Mouse (Mus musculus): ENCODE results near the gene N4bp2l2.

N4bp2l2 gene

GRCm38 (mm10) chr5:150598202-150599119, 67.5 kb downstream of the N4bp2l2 start:
- DNase-seq (ENCODE audit: low read depth in 2 of 2, low spot score in 2 of 2), result no peak

- no peak for DNase-seq (ENCODE audit: low read depth in 2 of 2, low spot score in 2 of 2)
These were observed 68.9 kb downstream of the N4bp2l2 start, which contains the start of gene N4bp2l1 for GRCm38 (mm10) chr5:150597088-150597487. N4bp2l1 (minus strand) TSS chr5:150597188.

GRCm38 (mm10) chr5:150595366-150596016, 70.5 kb downstream of the N4bp2l2 start:
- DNase-seq (ENCODE audit: low read depth in 2 of 2, low spot score in 2 of 2), result no peak

GRCm38 (mm10) chr5:150594649-150595339, 71.2 kb downstream of the N4bp2l2 start:
- DNase-seq (ENCODE audit: low read depth in 2 of 2, low spot score in 2 of 2), result no peak

- peak; percentile 44 to 58 for DNase-seq (ENCODE audit: low read depth in 2 of 2, low spot score in 2 of 2)
These were observed 72.0 kb downstream of the N4bp2l2 start for GRCm38 (mm10) chr5:150593756-150594648.

- peak; percentile 37 to 52 for DNase-seq (ENCODE audit: low read depth in 2 of 2, low spot score in 2 of 2)
These were observed 72.9 kb downstream of the N4bp2l2 start for GRCm38 (mm10) chr5:150592904-150593755.

- no peak for DNase-seq (ENCODE audit: low read depth in 2 of 2, low spot score in 2 of 2)
These were observed 73.6 kb downstream of the N4bp2l2 start for GRCm38 (mm10) chr5:150592186-150592903.

GRCm38 (mm10) chr5:150589945-150590344, 76.0 kb downstream of the N4bp2l2 start:
- DNase-seq (ENCODE audit: low read depth in 2 of 2, low spot score in 2 of 2), result no peak

- DNase-seq (ENCODE audit: low read depth in 2 of 2, low spot score in 2 of 2), result no peak
These were observed 81.7 kb downstream of the N4bp2l2 start for GRCm38 (mm10) chr5:150584337-150584729.

GRCm38 (mm10) chr5:150583622-150584336, 82.2 kb downstream of the N4bp2l2 start:
- peak in 1 of 2 experiments; percentile 23 for DNase-seq (ENCODE audit: low read depth in 2 of 2, low spot score in 2 of 2)

GRCm38 (mm10) chr5:150583181-150583580, 82.8 kb downstream of the N4bp2l2 start:
- DNase-seq (ENCODE audit: low read depth in 2 of 2, low spot score in 2 of 2), result no peak

GRCm38 (mm10) chr5:150581180-150581579, 84.8 kb downstream of the N4bp2l2 start:
- DNase-seq (ENCODE audit: low read depth in 2 of 2, low spot score in 2 of 2), result no peak

GRCm38 (mm10) chr5:150578613-150579171, 87.3 kb downstream of the N4bp2l2 start:
- DNase-seq (ENCODE audit: low read depth in 2 of 2, low spot score in 2 of 2), result no peak

GRCm38 (mm10) chr5:150576832-150577231, 89.2 kb downstream of the N4bp2l2 start:
- no peak for DNase-seq (ENCODE audit: low read depth in 2 of 2, low spot score in 2 of 2)

GRCm38 (mm10) chr5:150574885-150575284, 91.1 kb downstream of the N4bp2l2 start:
- DNase-seq (ENCODE audit: low read depth in 2 of 2, low spot score in 2 of 2), result no peak

- no peak for DNase-seq (ENCODE audit: low read depth in 2 of 2, low spot score in 2 of 2)
These were observed 91.6 kb downstream of the N4bp2l2 start for GRCm38 (mm10) chr5:150574403-150574802.

GRCm38 (mm10) chr5:150570496-150571219, 95.3 kb downstream of the N4bp2l2 start:
- DNase-seq (ENCODE audit: low read depth in 2 of 2, low spot score in 2 of 2), result no peak
